Mouse (Mus musculus) neural tube, embryonic 14.5 days (tissue): ENCODE results near the gene Atp1b1. TPM values are rescaled to one million over a fixed set of nuclear protein-coding genes. Genes with fewer than 3 reads are reported as not detected.

Experiments
- ATAC-seq: fragments of 200-750 bp; cut with Nextera tagmentation; 2 replicates; pipeline ENCODE4 v1.8.0; 2017; ENCODE audit warnings: low read depth, mild to moderate bottlenecking, moderate TSS enrichment, moderate library complexity
- H3K27ac ChIP-seq: fragments of 300-500 bp; sonication (generic); 2 replicates; pipeline ENCODE4 v1.5.1; 2014; ENCODE audit warnings: low read depth, mild to moderate bottlenecking, control low read depth, low read length, moderate library complexity, mixed read lengths
- H3K27me3 ChIP-seq: fragments of 300-500 bp; sonication (generic); 2 replicates; pipeline ENCODE4 v1.6.1; 2014; ENCODE audit warnings: low read length; ENCODE audit not compliant: control insufficient read depth, insufficient read depth
- H3K36me3 ChIP-seq: fragments of 300-500 bp; sonication (generic); 2 replicates; pipeline ENCODE4 v1.6.1; 2014; ENCODE audit warnings: low read length, mixed read lengths; ENCODE audit not compliant: control insufficient read depth, insufficient read depth
- H3K4me1 ChIP-seq: fragments of 300-500 bp; sonication (generic); 2 replicates; pipeline ENCODE4 v1.6.1; 2014; ENCODE audit warnings: low read length; ENCODE audit not compliant: control insufficient read depth, insufficient read depth
- H3K4me2 ChIP-seq: fragments of 300-500 bp; sonication (generic); 2 replicates; pipeline ENCODE4 v1.6.1; 2014; ENCODE audit warnings: mild to moderate bottlenecking, low read depth, low read length, control low read depth
- H3K4me3 ChIP-seq: fragments of 300-500 bp; sonication (generic); 2 replicates; pipeline ENCODE4 v1.5.1; 2014; ENCODE audit warnings: low read depth, low read length, control low read depth, mixed read lengths
- H3K9ac ChIP-seq: fragments of 300-500 bp; sonication (generic); replicated peaks from 2 replicates; pipeline ENCODE4 v1.6.1; 2014; ENCODE audit warnings: low read depth, mild to moderate bottlenecking, control low read depth, low read length, mixed read lengths
- H3K9me3 ChIP-seq: fragments of 300-500 bp; sonication (generic); 2 replicates; pipeline ENCODE4 v1.6.1; 2016; ENCODE audit warnings: low read length; ENCODE audit not compliant: control insufficient read depth
- WGBS: fragments of 180-500 bp; shearing (Covaris S2); extraction: QIAGEN DNeasy Blood & Tissue Kit; methylation state at CpG from one replicate; pipeline ENCODE4 v1.1.7; 2014; 5-methylcytosine and 5-hydroxymethylcytosine counted together
- polyA plus RNA-seq: library from polyadenylated mRNA; unstranded; fragments of >200 nt; fragmentation: Nextera tagmentation; extraction: Ambion mirVana; gene quantifications from 2 replicates; pipeline ENCODE4 v1.2.1, GENCODE M21; 2014

Gene Atp1b1
- polyA plus RNA-seq, 1 experiment from 2014 or later: 266 TPM

GRCm38 (mm10) chr1:164450231-164450630, 7.9 kb downstream of the Atp1b1 start:
- no peaks in the 10 kb centered on the region for H3K4me1 ChIP-seq
- H3K27ac ChIP-seq: no peak overlapping the region
- H3K9me3 ChIP-seq: no peaks in the 10 kb centered on the region
- H3K9ac ChIP-seq: no peak overlapping the region
- peaks cover 36% of the 10 kb centered on the region for H3K36me3 ChIP-seq
- ATAC-seq: no peak
- no peak overlapping the region for H3K4me3 ChIP-seq
- WGBS: 91% methylated on average over 4 of the region's 4 CpGs
- H3K27me3 ChIP-seq: no peaks in the 10 kb centered on the region
- no peak overlapping the region for H3K4me2 ChIP-seq

DNA sequence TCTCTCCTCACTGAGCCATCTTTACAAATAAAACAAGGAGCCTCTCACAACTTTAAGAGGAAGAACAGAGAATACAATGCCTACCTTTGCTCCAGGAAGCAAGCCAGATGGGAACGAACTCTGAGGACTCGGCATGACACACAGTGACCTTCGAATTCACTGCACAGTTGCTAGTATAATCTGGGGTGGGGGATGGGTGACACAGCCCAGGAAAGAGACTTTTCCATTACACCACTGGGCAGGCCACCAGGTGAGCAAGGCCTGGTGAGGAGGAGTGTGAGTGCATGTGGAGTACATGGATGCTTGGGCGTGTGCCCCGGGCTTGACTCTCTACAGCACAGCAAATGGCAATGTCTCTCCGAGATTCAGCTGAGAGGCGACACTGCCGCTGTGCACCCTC, 8.5 kb downstream of the Atp1b1 start:
- ATAC-seq: no peak
- Histone ChIP-seq H3K4me3 (no peak overlapping the region), H3K9ac (no peak overlapping the region), H3K27ac (no peak overlapping the region), H3K36me3 (peaks cover 36% of the 10 kb centered on the region), H3K27me3 (no peaks in the 10 kb centered on the region), H3K4me2 (no peak overlapping the region), H3K4me1 (no peaks in the 10 kb centered on the region), H3K9me3 (no peaks in the 10 kb centered on the region)
- WGBS: 91% methylated on average over 8 of the region's 8 CpGs

GRCm38 (mm10) chr1:164447521-164447920, 10.6 kb downstream of the Atp1b1 start:
- H3K36me3 ChIP-seq: peaks cover 44% of the 10 kb centered on the region
- H3K4me1 ChIP-seq: no peaks in the 10 kb centered on the region

GRCm38 (mm10) chr1:164446535-164446934, 11.6 kb downstream of the Atp1b1 start:
- Histone ChIP-seq H3K4me2 (no peak overlapping the region), H3K27me3 (no peaks in the 10 kb centered on the region), H3K9ac (no peak overlapping the region), H3K27ac (no peak overlapping the region), H3K4me1 (no peaks in the 10 kb centered on the region), H3K4me3 (no peak overlapping the region), H3K36me3 (peaks cover 42% of the 10 kb centered on the region), H3K9me3 (no peaks in the 10 kb centered on the region)
- 95% methylated on average over 10 of the region's 10 CpGs for WGBS
- no peak for ATAC-seq

More at GRCm38 (mm10) chr1:164447521-164447920, 10.6 kb downstream of the Atp1b1 start:
- Histone ChIP-seq H3K4me2 (no peak overlapping the region), H3K27ac (no peak overlapping the region), H3K4me3 (no peak overlapping the region), H3K9ac (no peak overlapping the region), H3K27me3 (no peaks in the 10 kb centered on the region), H3K9me3 (no peaks in the 10 kb centered on the region)
- ATAC-seq: no peak
- WGBS: 90% methylated on average over 6 of the region's 6 CpGs

DNA sequence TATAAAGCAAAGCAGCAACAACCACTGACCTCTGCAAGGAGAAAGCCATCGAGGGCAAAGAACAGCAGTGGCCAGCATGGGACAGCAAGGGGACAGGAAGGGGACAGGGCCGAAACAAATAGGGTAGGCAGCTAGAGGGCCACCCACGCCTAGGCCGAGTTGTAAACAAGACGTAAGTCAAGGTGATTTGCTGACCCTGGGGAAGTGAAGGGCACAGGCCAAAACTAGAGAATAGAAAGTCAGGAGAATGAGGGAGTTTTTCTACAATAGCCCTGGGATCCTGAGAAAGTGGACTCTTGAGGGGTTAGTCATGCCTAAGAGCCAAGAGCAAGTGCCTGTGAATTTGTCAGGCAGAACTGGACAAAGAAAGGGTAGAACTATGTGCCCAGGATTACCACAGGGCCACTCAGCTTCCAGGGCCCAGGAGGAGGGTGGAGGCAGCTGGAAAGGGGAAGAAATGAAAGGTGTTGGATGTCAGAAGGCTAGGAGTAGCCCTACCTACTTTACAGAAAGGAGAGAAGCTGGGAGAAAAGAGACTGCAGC, 12.5 kb downstream of the Atp1b1 start:
- no peaks in the 10 kb centered on the region for H3K4me1 ChIP-seq
- no peak overlapping the region for H3K27ac ChIP-seq
- ATAC-seq: no peak
- H3K4me3 ChIP-seq: no peak overlapping the region
- WGBS: 85% methylated on average over 5 of the region's 5 CpGs
- H3K27me3 ChIP-seq: no peaks in the 10 kb centered on the region
- no peaks in the 10 kb centered on the region for H3K9me3 ChIP-seq
- H3K4me2 ChIP-seq: no peak overlapping the region
- peaks cover 44% of the 10 kb centered on the region for H3K36me3 ChIP-seq
- H3K9ac ChIP-seq: no peak overlapping the region

GRCm38 (mm10) chr1:164441408-164441974, 16.7 kb downstream of the Atp1b1 start:
- no peak for ATAC-seq
- Histone ChIP-seq H3K27me3 (no peaks in the 10 kb centered on the region), H3K27ac (no peak overlapping the region), H3K4me2 (no peak overlapping the region), H3K4me1 (no peaks in the 10 kb centered on the region), H3K9ac (no peak overlapping the region), H3K36me3 (peaks cover 62% of the 10 kb centered on the region), H3K4me3 (no peak overlapping the region), H3K9me3 (no peaks in the 10 kb centered on the region)
- WGBS: 69% methylated on average over 18 of the region's 18 CpGs

GRCm38 (mm10) chr1:164440708-164441407, 17.3 kb downstream of the Atp1b1 start:
- no peak overlapping the region for H3K27ac ChIP-seq
- no peaks in the 10 kb centered on the region for H3K9me3 ChIP-seq
- H3K27me3 ChIP-seq: no peaks in the 10 kb centered on the region
- WGBS: 91% methylated on average over 11 of the region's 11 CpGs
- H3K9ac ChIP-seq: no peak overlapping the region
- no peaks in the 10 kb centered on the region for H3K4me1 ChIP-seq
- H3K36me3 ChIP-seq: peaks cover 59% of the 10 kb centered on the region
- H3K4me3 ChIP-seq: no peak overlapping the region
- ATAC-seq: no peak
- H3K4me2 ChIP-seq: no peak overlapping the region

DNA sequence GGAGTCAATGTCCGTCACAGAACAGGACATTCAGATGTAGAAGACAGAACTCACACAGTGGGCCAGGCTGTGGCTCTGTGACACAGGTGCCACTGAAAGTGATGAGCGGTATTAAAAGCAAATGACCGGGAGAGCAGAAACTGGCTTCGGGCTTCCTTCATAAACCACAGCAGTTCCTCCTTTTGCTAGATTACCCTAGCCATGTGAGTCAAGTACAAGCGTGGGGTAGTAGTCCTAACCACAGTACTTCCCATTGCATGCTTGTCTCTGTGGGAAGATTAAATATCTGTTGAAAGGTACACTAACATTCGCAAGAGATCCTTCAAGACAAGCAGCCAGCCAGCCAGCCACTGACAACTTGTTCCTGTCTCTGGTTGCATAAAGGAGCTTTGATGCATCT, 17.9 kb downstream of the Atp1b1 start:
- Histone ChIP-seq H3K27ac (no peak overlapping the region), H3K9me3 (no peaks in the 10 kb centered on the region), H3K4me2 (no peak overlapping the region), H3K9ac (no peak overlapping the region), H3K4me1 (no peaks in the 10 kb centered on the region), H3K4me3 (no peak overlapping the region), H3K27me3 (no peaks in the 10 kb centered on the region), H3K36me3 (peaks cover 57% of the 10 kb centered on the region)
- WGBS: 93% methylated on average over 6 of the region's 6 CpGs
- ATAC-seq: no peak

- H3K9ac ChIP-seq: no peak overlapping the region
- peaks cover 45% of the 10 kb centered on the region for H3K36me3 ChIP-seq
- no peaks in the 10 kb centered on the region for H3K9me3 ChIP-seq
- H3K4me3 ChIP-seq: no peak overlapping the region
- no peak for ATAC-seq
- no peak overlapping the region for H3K27ac ChIP-seq
- no peak overlapping the region for H3K4me2 ChIP-seq
- no peaks in the 10 kb centered on the region for H3K27me3 ChIP-seq
- H3K4me1 ChIP-seq: no peaks in the 10 kb centered on the region
- WGBS: 90% methylated on average over 7 of the region's 7 CpGs
Observed at GRCm38 (mm10) chr1:164436749-164437148, 21.4 kb downstream of the Atp1b1 start.
